Mouse (Mus musculus) CH12.LX (cell line): ENCODE measurements around the gene Nbr1.
A peak's percentile ranks its signal among the peaks of the same experiment; 100 is the strongest.
"Not testable (repeated sequence)": the region's sequence is repeated elsewhere in the genome, so short reads cannot be mapped to it uniquely, and the experiment has no call there.

ENCODE experiments used
- CHD1 ChIP-seq: IDR thresholded peaks from 2 replicates; pipeline ENCODE4 v1.6.1; 2012; ENCODE audit warnings: low read depth, low read length, improper control_type of control experiment, inconsistent platforms
- CTCF ChIP-seq, 2 experiments: IDR thresholded peaks in 1 of 2; conservative IDR thresholded peaks in 1 of 2; 2 replicates each; pipeline ENCODE4 v1.5.1; 2011 to 2012; ENCODE audit warnings: low read depth in 2 of 2, low read length in 2 of 2, improper control_type of control experiment in 1 of 2, inconsistent platforms in 1 of 2, mild to moderate bottlenecking in 1 of 2, moderate library complexity in 1 of 2
- E2F4 ChIP-seq: IDR thresholded peaks from 2 replicates; pipeline ENCODE4 v1.6.1; 2011; ENCODE audit warnings: low read depth, low read length, improper control_type of control experiment; ENCODE audit not compliant: insufficient replicate concordance
- EP300 ChIP-seq: IDR thresholded peaks from 2 replicates; pipeline ENCODE4 v1.6.1; 2011; ENCODE audit warnings: low read length, improper control_type of control experiment
- MAX ChIP-seq: IDR thresholded peaks from 2 replicates; pipeline ENCODE4 v1.6.1; 2011; ENCODE audit warnings: low read length, improper control_type of control experiment
- MAZ ChIP-seq: IDR thresholded peaks from 2 replicates; pipeline ENCODE4 v1.6.1; 2012; ENCODE audit warnings: low read depth, mild to moderate bottlenecking, inconsistent platforms, low read length, improper control_type of control experiment, moderate library complexity
- NELFE ChIP-seq: IDR thresholded peaks from 2 replicates; pipeline ENCODE4 v1.6.1; 2011; ENCODE audit warnings: low read depth, low read length, improper control_type of control experiment
- PAX5 ChIP-seq: IDR thresholded peaks from 2 replicates; pipeline ENCODE4 v1.6.1; 2012; ENCODE audit warnings: low read length, inconsistent platforms, mixed read lengths
- POLR2A ChIP-seq: IDR thresholded peaks from 2 replicates; pipeline ENCODE4 v1.6.1; 2011; ENCODE audit warnings: low read depth, mild to moderate bottlenecking, improper control_type of control experiment, low read length
- SIN3A ChIP-seq: IDR thresholded peaks from 2 replicates; pipeline ENCODE4 v1.6.1; 2012; ENCODE audit warnings: low read length, improper control_type of control experiment, inconsistent platforms
- TCF12 ChIP-seq: IDR thresholded peaks from 2 replicates; pipeline ENCODE4 v1.6.1; 2014; ENCODE audit warnings: low read depth, mild to moderate bottlenecking, inconsistent platforms, low read length, improper control_type of control experiment
- ZMIZ1 ChIP-seq: IDR thresholded peaks from 2 replicates; pipeline ENCODE4 v1.6.1; 2012; ENCODE audit warnings: low read depth, mild to moderate bottlenecking, inconsistent platforms, low read length, improper control_type of control experiment

DNA sequence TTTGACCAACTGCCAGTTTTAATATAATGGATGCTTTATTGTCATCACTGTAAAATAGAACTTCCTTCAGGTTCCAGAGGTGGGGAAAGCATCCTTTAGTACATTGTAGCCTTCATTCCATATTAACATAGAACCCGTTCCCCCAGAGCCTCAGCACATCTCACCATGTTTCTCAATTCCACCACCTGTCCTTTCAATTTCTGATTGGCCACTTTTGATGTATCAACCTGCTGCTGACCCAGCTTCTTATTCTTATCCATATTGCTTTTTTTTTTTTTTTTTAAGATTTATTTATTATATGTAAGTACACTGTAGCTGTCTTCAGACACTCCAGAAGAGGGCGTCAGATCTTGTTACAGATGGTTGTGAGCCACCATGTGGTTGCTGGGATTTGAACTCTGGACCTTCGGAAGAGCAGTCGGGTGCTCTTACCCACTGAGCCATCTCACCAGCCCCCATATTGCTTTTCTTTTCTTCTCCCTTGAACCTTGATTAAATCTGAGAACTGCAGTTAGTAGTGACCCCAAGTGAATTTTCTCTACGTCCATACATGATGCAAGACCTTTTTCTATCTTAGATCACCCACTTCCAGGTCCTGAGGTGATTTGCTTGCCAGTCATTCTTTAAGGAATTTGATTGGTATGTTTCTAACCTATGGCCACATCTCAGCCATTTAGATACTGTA, 76.9 kb downstream of the Nbr1 start:
- TF ChIP-seq MAX, NELFE, TCF12, MAZ, ZMIZ1, POLR2A, SIN3A, PAX5, EP300, CHD1, E2F4: not testable (repeated sequence)
- peak in 1 of 2 experiments; percentile 13; a peak in 1 of 4 replicates for TF ChIP-seq CTCF (conservative IDR thresholded peaks at IDR 0.05 in 1 of 2, IDR thresholded peaks at IDR 0.05 in 1 of 2; ENCODE audit: low read depth in 2 of 2, low read length in 2 of 2)
